Mouse (Mus musculus) G1E (cell line): ENCODE results near the gene Phldb3.

Experiments used
- CTCF ChIP-seq: IDR thresholded peaks from 2 replicates; pipeline ENCODE4 v1.5.1; 2012; ENCODE audit warnings: low read depth, low read length, inconsistent platforms, mixed read lengths
- GATA1 ChIP-seq: IDR thresholded peaks from 2 replicates; pipeline ENCODE4 v1.6.1; 2012; ENCODE audit warnings: borderline replicate concordance, low read length, inconsistent platforms, mixed read lengths
- POLR2AphosphoS5 ChIP-seq: IDR thresholded peaks from 2 replicates; pipeline ENCODE4 v1.6.1; 2012; ENCODE audit warnings: low read depth, low read length, inconsistent platforms; ENCODE audit not compliant: insufficient replicate concordance
- TAL1 ChIP-seq: conservative IDR thresholded peaks from 2 replicates; pipeline ENCODE4 v1.6.1; 2012; ENCODE audit warnings: low read depth, low read length, inconsistent platforms, mixed read lengths

DNA sequence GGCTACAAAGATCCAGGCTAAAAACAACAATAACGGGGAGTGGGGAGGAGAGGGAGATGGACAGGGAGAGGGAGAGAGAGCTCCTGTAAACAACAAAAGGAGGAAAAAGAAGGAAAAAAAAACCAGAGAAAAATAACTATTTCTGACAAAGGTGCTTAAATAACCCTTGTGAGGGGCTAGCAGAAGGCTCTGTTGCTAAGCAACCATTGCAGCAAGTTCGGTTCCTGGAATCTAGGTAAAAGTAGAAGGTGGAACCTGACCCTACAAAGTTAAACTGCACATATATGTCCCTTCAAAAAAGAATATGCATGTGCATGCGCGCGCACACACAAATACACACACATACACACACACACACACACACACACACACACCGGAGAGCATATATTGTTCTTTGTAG lies 17.8 kb upstream of the Phldb3 start:
- TF ChIP-seq CTCF (no peak), POLR2AphosphoS5 (no peak), GATA1 (no peak), TAL1 (no peak)
